Mouse (Mus musculus) cerebellum, adult 2 months (tissue): Measurements from ENCODE around the gene Tbc1d10b. TPM values are rescaled to one million over a fixed set of nuclear protein-coding genes. Genes with fewer than 3 reads are reported as not detected.

Experiments
- DNase-seq, 2 experiments: peaks; one replicate each; pipeline ENCODE4 v3.0.0; 2021
- H3K27ac ChIP-seq: fragments of 200-500 bp; 2 replicates; pipeline ENCODE4 v1.5.1; 2012; ENCODE audit warnings: low read length, control low read depth, inconsistent platforms; ENCODE audit not compliant: insufficient read depth
- H3K27me3 ChIP-seq: fragments of 200-500 bp; 2 replicates; pipeline ENCODE4 v1.6.1; 2012; ENCODE audit warnings: inconsistent platforms, mild to moderate bottlenecking, low read length, moderate library complexity; ENCODE audit not compliant: control insufficient read depth, insufficient read depth
- H3K4me1 ChIP-seq: fragments of 200-500 bp; 2 replicates; pipeline ENCODE4 v1.6.1; 2011; ENCODE audit warnings: low read length; ENCODE audit not compliant: control insufficient read depth, insufficient read depth
- H3K4me3 ChIP-seq: fragments of 200-500 bp; replicated peaks from 2 replicates; pipeline ENCODE3; 2011; ENCODE audit warnings: mild to moderate bottlenecking, low read depth, low read length, control low read depth; ENCODE audit not compliant: insufficient read depth
- CTCF ChIP-seq: fragments of 200-500 bp; IDR thresholded peaks from 2 replicates; pipeline ENCODE4 v1.5.1; 2011; ENCODE audit warnings: low read depth, mild to moderate bottlenecking, control low read depth, low read length, moderate library complexity, borderline replicate concordance; ENCODE audit not compliant: insufficient read depth
- POLR2A ChIP-seq: fragments of 200-500 bp; IDR thresholded peaks from 2 replicates; pipeline ENCODE4 v1.6.1; 2011; ENCODE audit warnings: low read length, control low read depth, borderline replicate concordance; ENCODE audit not compliant: insufficient read depth
- WGBS: fragments of 180-500 bp; shearing (Covaris S2); methylation state at CpG from one replicate; pipeline ENCODE4 v1.1.7; 2018; 5-methylcytosine and 5-hydroxymethylcytosine counted together
- polyA plus RNA-seq: library from polyadenylated mRNA; depleted of rRNA; stranded (reverse); fragments of >200 nt; gene quantifications from 2 replicates; pipeline ENCODE4 v1.2.3, GENCODE M21; 2012

Gene Tbc1d10b
- polyA plus RNA-seq, 1 experiment, result 83.9 TPM

GRCm38 (mm10) chr7:127208553-127209438, 528 bp upstream of the Tbc1d10b start, which contains the start of gene Mylpf:
Gene Mylpf (plus strand): TSS chr7:127208890.
- WGBS, result under 1% methylated on average over 44 of the region's 44 CpGs
- H3K27ac ChIP-seq, result peak within 1 kb of the TSS; percentile 70; the same call in 1 of the 2 replicates
- peak within 1 kb of the TSS; percentile 75 for H3K4me3 ChIP-seq
- H3K4me1 ChIP-seq, result peaks cover 6% of the 10 kb centered on the region; the same call in 1 of the 2 replicates
- TF ChIP-seq POLR2A, result peak; percentile 79
- TF ChIP-seq CTCF, result peak; percentile 31; the same call in 1 of the 2 replicates
- no peaks in the 10 kb centered on the region for H3K27me3 ChIP-seq
- peak; percentile 88 to 99 for DNase-seq

GRCm38 (mm10) chr7:127207374-127208294, 634 bp downstream of the Tbc1d10b start:
- no peak for TF ChIP-seq POLR2A
- no peak for TF ChIP-seq CTCF
- no peaks in the 10 kb centered on the region for H3K27me3 ChIP-seq

GRCm38 (mm10) chr7:127206606-127207005, 1.7 kb downstream of the Tbc1d10b start:
- DNase-seq, result no peak
- H3K4me1 ChIP-seq, result peaks cover 8% of the 10 kb centered on the region; the same call in 1 of the 2 replicates

More at GRCm38 (mm10) chr7:127207374-127208294, 634 bp downstream of the Tbc1d10b start:
- peak in 1 of 2 experiments; percentile 56 for DNase-seq
- whole genome bisulfite sequencing, result under 1% methylated on average over 53 of the region's 53 CpGs
- Histone ChIP-seq H3K4me1 (peaks cover 8% of the 10 kb centered on the region; the same call in 1 of the 2 replicates), H3K27ac (0 out of 2 replicates have a peak overlapping the region, but pooled peaks have one; percentile 6), H3K4me3 (peak overlapping the region; percentile 75)

GRCm38 (mm10) chr7:127196484-127196883, 11.8 kb downstream of the Tbc1d10b start:
- DNase-seq, result peak in 1 of 2 experiments; percentile 27
- TF ChIP-seq POLR2A (no peak), CTCF (no peak)
- no peaks in the 10 kb centered on the region for H3K27me3 ChIP-seq
- peak overlapping the region; percentile 53; the same call in 1 of the 2 replicates for H3K27ac ChIP-seq
- WGBS, result 48% methylated on average over 11 of the region's 11 CpGs
- H3K4me1 ChIP-seq, result peaks cover 14% of the 10 kb centered on the region
- peak overlapping the region; percentile 82 for H3K4me3 ChIP-seq

More at GRCm38 (mm10) chr7:127206606-127207005, 1.7 kb downstream of the Tbc1d10b start:
- Histone ChIP-seq H3K4me3 (peak overlapping the region; percentile 75), H3K27me3 (no peaks in the 10 kb centered on the region), H3K27ac (no peak overlapping the region)
- WGBS, result 15% methylated on average over 2 of the region's 2 CpGs
- TF ChIP-seq POLR2A, result no peak
- TF ChIP-seq CTCF, result no peak

GRCm38 (mm10) chr7:127195544-127196295, 12.5 kb downstream of the Tbc1d10b start, which contains the start of gene Cd2bp2:
Gene Cd2bp2 (minus strand): TSS chr7:127196050.
- H3K4me3 ChIP-seq, result peak within 1 kb of the TSS; percentile 83
- TF ChIP-seq POLR2A (peak; percentile 45; the same call in 1 of the 2 replicates), CTCF (no peak)
- peak; percentile 96 to 99 for DNase-seq
- H3K4me1 ChIP-seq, result peaks cover 14% of the 10 kb centered on the region
- H3K27me3 ChIP-seq, result no peaks in the 10 kb centered on the region
- WGBS, result under 1% methylated on average over 51 of the region's 51 CpGs
- peak within 1 kb of the TSS; percentile 53 for H3K27ac ChIP-seq

- H3K4me3 ChIP-seq, result peak overlapping the region; percentile 83
- WGBS, result 80% methylated on average over 7 of the region's 7 CpGs
- DNase-seq, result peak in 1 of 2 experiments; percentile 23
- H3K27ac ChIP-seq, result no peak overlapping the region
- no peak for TF ChIP-seq POLR2A
- TF ChIP-seq CTCF, result no peak
- H3K4me1 ChIP-seq, result peaks cover 14% of the 10 kb centered on the region
- H3K27me3 ChIP-seq, result no peaks in the 10 kb centered on the region
These were observed 13.6 kb downstream of the Tbc1d10b start for GRCm38 (mm10) chr7:127194633-127195029.
